Mouse (Mus musculus): ENCODE data around the gene Myh7. TPM values are rescaled to one million over a fixed set of nuclear protein-coding genes. Genes with fewer than 3 reads are reported as not detected.
"Not testable (repeated sequence)": the region's sequence is repeated elsewhere in the genome, so short reads cannot be mapped to it uniquely, and the experiment has no call there.

Myh7 gene
- total and polyA plus RNA-seq, 3 experiments, result 0.08 TPM; not detected in 2

- TF ChIP-seq JUN (IDR thresholded peaks at IDR 0.05; ENCODE audit: insufficient read depth, low read depth, low read length) (no peak), USF2 (conservative IDR thresholded peaks at IDR 0.05; ENCODE audit: low read depth, low read length) (no peak), PAX5 (IDR thresholded peaks at IDR 0.05; ENCODE audit: low read length) (no peak), ZC3H11A (IDR thresholded peaks at IDR 0.05; ENCODE audit: low read depth, low read length) (no peak), ZMIZ1 (IDR thresholded peaks at IDR 0.05; ENCODE audit: low read depth, low read length) (no peak), MAX (IDR thresholded peaks at IDR 0.05; ENCODE audit: low read length) (no peak), CHD1 (IDR thresholded peaks at IDR 0.05; ENCODE audit: low read depth, low read length) (no peak), MAFK (IDR thresholded peaks at IDR 0.05; ENCODE audit: insufficient replicate concordance, low read length) (no peak), RCOR1 (conservative IDR thresholded peaks at IDR 0.05; ENCODE audit: low read depth, low read length) (no peak), KAT2A (IDR thresholded peaks at IDR 0.05; ENCODE audit: insufficient replicate concordance, low read length) (no peak), CHD2 (IDR thresholded peaks at IDR 0.05; ENCODE audit: low read length) (no peak), UBTF (IDR thresholded peaks at IDR 0.05; ENCODE audit: low read depth, low read length) (no peak), ZNF384 (IDR thresholded peaks at IDR 0.05; ENCODE audit: low read depth, low read length) (no peak)
- no peak overlapping the region for H3K4me3 ChIP-seq (replicated peaks in 1 of 3; ENCODE audit: low read depth in 2 of 3, low read length in 2 of 3, poor library complexity in 1 of 3)
- no peak overlapping the region for H3K4me2 ChIP-seq (ENCODE audit: insufficient read depth, low read depth, poor library complexity, severe bottlenecking)
- dilution Hi-C loops (cut with MboI; ENCODE audit: extremely low pct_ligation_motif_present, extremely low pct_unique_long_range_greater_than_20kb, low sequenced_read_pairs), result no loop called here
- DNase-seq (ENCODE audit: extremely low read depth), result no peak
- H3K9ac ChIP-seq (ENCODE audit: insufficient read depth, low read depth), result no peak overlapping the region
- in situ Hi-C loops (cut with MboI; ENCODE audit: low pct_ligation_motif_present, low pct_unique_long_range_greater_than_20kb, low sequenced_read_pairs), result no loop called here
- no peaks in the 10 kb centered on the region for H3K79me2 ChIP-seq (replicated peaks; ENCODE audit: control insufficient read depth, extremely low read depth, insufficient read depth, poor library complexity, severe bottlenecking)
- H3K27me3 ChIP-seq (replicated peaks), result peaks cover 63% of the 10 kb centered on the region
- no peaks in the 10 kb centered on the region for H3K36me3 ChIP-seq (replicated peaks in 1 of 2; ENCODE audit: control insufficient read depth in 1 of 2, insufficient read depth in 1 of 2, low read length in 1 of 2)
- H3K9me3 ChIP-seq (replicated peaks; ENCODE audit: low read length), result peaks cover 6% of the 10 kb centered on the region
- no peak overlapping the region for H3K27ac ChIP-seq (ENCODE audit: insufficient read depth, low read depth)
- H3K4me1 ChIP-seq (ENCODE audit: control insufficient read depth in 1 of 2, insufficient read depth in 2 of 2), result no peaks in the 10 kb centered on the region
These were observed 6.4 kb upstream of the Myh7 start for GRCm38 (mm10) chr14:55000814-55001213.

- dilution Hi-C loops (cut with MboI; ENCODE audit: extremely low pct_ligation_motif_present, extremely low pct_unique_long_range_greater_than_20kb, low sequenced_read_pairs); H3K36me3 ChIP-seq (replicated peaks in 1 of 2; ENCODE audit: control insufficient read depth in 1 of 2, insufficient read depth in 1 of 2, low read length in 1 of 2); H3K27ac ChIP-seq (ENCODE audit: insufficient read depth, low read depth); H3K9ac ChIP-seq (ENCODE audit: insufficient read depth, low read depth); H3K9me3 ChIP-seq (replicated peaks; ENCODE audit: low read length); H3K79me2 ChIP-seq (replicated peaks; ENCODE audit: control insufficient read depth, extremely low read depth, insufficient read depth, poor library complexity, severe bottlenecking); H3K4me3 ChIP-seq (replicated peaks in 1 of 3; ENCODE audit: low read depth in 2 of 3, low read length in 2 of 3, poor library complexity in 1 of 3); H3K4me2 ChIP-seq (ENCODE audit: insufficient read depth, low read depth, poor library complexity, severe bottlenecking); DNase-seq (ENCODE audit: extremely low read depth); H3K4me1 ChIP-seq (ENCODE audit: control insufficient read depth in 1 of 2, insufficient read depth in 2 of 2): not testable (repeated sequence)
- in situ Hi-C loops (cut with MboI; ENCODE audit: low pct_ligation_motif_present, low pct_unique_long_range_greater_than_20kb, low sequenced_read_pairs), result loop anchor here (5.0 kb wide), 1 partner anchor 38 kb away; no protein-coding TSS in a partner anchor
- peaks cover 66% of the 10 kb centered on the region for H3K27me3 ChIP-seq (replicated peaks)
These were observed 5.4 kb upstream of the Myh7 start for GRCm38 (mm10) chr14:54999868-55000267.

- H3K27me3 ChIP-seq (replicated peaks), result peaks cover 70% of the 10 kb centered on the region
- TF ChIP-seq SIN3A (IDR thresholded peaks at IDR 0.05; ENCODE audit: low read length), result no peak
- TF ChIP-seq JUND (conservative IDR thresholded peaks at IDR 0.05; ENCODE audit: low read depth, low read length), result no peak
- TF ChIP-seq UBTF (IDR thresholded peaks at IDR 0.05; ENCODE audit: low read depth, low read length), result no peak
- TF ChIP-seq USF1 (IDR thresholded peaks at IDR 0.05; ENCODE audit: low read depth, low read length), result no peak
- TF ChIP-seq USF2 (conservative IDR thresholded peaks at IDR 0.05; ENCODE audit: low read depth, low read length), result no peak
- no peak for TF ChIP-seq PAX5 (IDR thresholded peaks at IDR 0.05; ENCODE audit: low read length)
- no peak for TF ChIP-seq NELFE (IDR thresholded peaks at IDR 0.05; ENCODE audit: low read depth, low read length)
- no peak for TF ChIP-seq HCFC1 (IDR thresholded peaks at IDR 0.05; ENCODE audit: low read depth, low read length)
- TF ChIP-seq ETS1 (conservative IDR thresholded peaks at IDR 0.05; ENCODE audit: low read depth, low read length), result no peak
- no peak for TF ChIP-seq TCF12 (IDR thresholded peaks at IDR 0.05; ENCODE audit: low read depth, low read length)
- no peak for TF ChIP-seq ZMIZ1 (IDR thresholded peaks at IDR 0.05; ENCODE audit: low read depth, low read length)
- TF ChIP-seq MYC (IDR thresholded peaks at IDR 0.05; ENCODE audit: low read depth, low read length), result no peak
- no peak for TF ChIP-seq ZNF384 (IDR thresholded peaks at IDR 0.05; ENCODE audit: low read depth, low read length)
- TF ChIP-seq MAFK (IDR thresholded peaks at IDR 0.05; ENCODE audit: insufficient replicate concordance, low read length), result no peak
- no peak for TF ChIP-seq CHD1 (IDR thresholded peaks at IDR 0.05; ENCODE audit: low read depth, low read length)
- no peak for TF ChIP-seq EP300 (IDR thresholded peaks at IDR 0.05; ENCODE audit: low read length)
- TF ChIP-seq E2F4 (IDR thresholded peaks at IDR 0.05; ENCODE audit: insufficient replicate concordance, low read depth, low read length), result no peak
These were observed 4.3 kb upstream of the Myh7 start for GRCm38 (mm10) chr14:54998680-54999079.

More at GRCm38 (mm10) chr14:54998680-54999079, 4.3 kb upstream of the Myh7 start:
- dilution Hi-C loops (cut with MboI; ENCODE audit: extremely low pct_ligation_motif_present, extremely low pct_unique_long_range_greater_than_20kb, low sequenced_read_pairs), result no loop called here
- Histone ChIP-seq H3K27ac (ENCODE audit: insufficient read depth, low read depth) (no peak overlapping the region), H3K9ac (ENCODE audit: insufficient read depth, low read depth) (no peak overlapping the region), H3K4me3 (replicated peaks in 1 of 3; ENCODE audit: low read depth in 2 of 3, low read length in 2 of 3, poor library complexity in 1 of 3) (no peak overlapping the region), H3K36me3 (replicated peaks in 1 of 2; ENCODE audit: control insufficient read depth in 1 of 2, insufficient read depth in 1 of 2, low read length in 1 of 2) (no peaks in the 10 kb centered on the region), H3K4me1 (ENCODE audit: control insufficient read depth in 1 of 2, insufficient read depth in 2 of 2) (no peaks in the 10 kb centered on the region), H3K79me2 (replicated peaks; ENCODE audit: control insufficient read depth, extremely low read depth, insufficient read depth, poor library complexity, severe bottlenecking) (no peaks in the 10 kb centered on the region), H3K9me3 (replicated peaks; ENCODE audit: low read length) (peaks cover 6% of the 10 kb centered on the region), H3K4me2 (ENCODE audit: insufficient read depth, low read depth, poor library complexity, severe bottlenecking) (no peak overlapping the region)
- in situ Hi-C loops (cut with MboI; ENCODE audit: low pct_ligation_motif_present, low pct_unique_long_range_greater_than_20kb, low sequenced_read_pairs), result loop anchor here (5.0 kb wide), 1 partner anchor 36 kb away; no protein-coding TSS in a partner anchor
- DNase-seq (ENCODE audit: extremely low read depth), result no peak

Data from CH12.LX (cell line).